Mouse (Mus musculus) erythroblast, embryonic 14.5 days (primary cell): ENCODE measurements at regions not wholly inside any gene's neighbourhood (a gene's known extent, or its start where the extent isn't known, plus 50 kb on each side); places are given as distances from the start of the nearest gene placed in this dataset.

Experiments
- GATA1 ChIP-seq: IDR thresholded peaks from 2 replicates; pipeline ENCODE4 v1.6.1; 2012; ENCODE audit warnings: low read length, inconsistent platforms, mixed read lengths
- TAL1 ChIP-seq: IDR thresholded peaks from 3 replicates; pipeline ENCODE4 v1.6.1; 2012; ENCODE audit warnings: low read length, inconsistent platforms, mixed read lengths

GRCm38 (mm10) chr2:178911646-178912045, 481.3 kb downstream of the Cdh26 start:
- TF ChIP-seq TAL1 (no peak), GATA1 (no peak)
